Mouse (Mus musculus): ENCODE results near the gene Apoe. TPM values are rescaled to one million over a fixed set of nuclear protein-coding genes. Genes with fewer than 3 reads are reported as not detected.

Apoe gene
- polyA plus RNA-seq, 1 experiment: 12.1 TPM

GRCm38 (mm10) chr7:19664955-19665841, 33.8 kb downstream of the Apoe start, which contains the start of gene Clptm1:
Clptm1 (minus strand) TSS chr7:19665033.
- Histone ChIP-seq H3K27me3 (ENCODE audit: control insufficient read depth) (no peaks in the 10 kb centered on the region), H3K36me3 (ENCODE audit: control insufficient read depth) (peaks cover 33% of the 10 kb centered on the region), H3K9me3 (ENCODE audit: control insufficient read depth, low read length) (no peaks in the 10 kb centered on the region), H3K4me1 (ENCODE audit: control insufficient read depth) (peaks cover 52% of the 10 kb centered on the region), H3K4me3 (replicated peaks) (peak within 1 kb of the TSS; percentile 93)
- TF ChIP-seq TAL1 (IDR thresholded peaks at IDR 0.05; ENCODE audit: low read length): no peak
- TF ChIP-seq GATA1 (IDR thresholded peaks at IDR 0.05; ENCODE audit: low read length): no peak

- H3K36me3 ChIP-seq (ENCODE audit: control insufficient read depth): peaks cover 40% of the 10 kb centered on the region
- peak overlapping the region; percentile 93 for H3K4me3 ChIP-seq (replicated peaks)
- no peak for TF ChIP-seq GATA1 (IDR thresholded peaks at IDR 0.05; ENCODE audit: low read length)
- TF ChIP-seq TAL1 (IDR thresholded peaks at IDR 0.05; ENCODE audit: low read length): no peak
- no peaks in the 10 kb centered on the region for H3K27me3 ChIP-seq (ENCODE audit: control insufficient read depth)
- H3K4me1 ChIP-seq (ENCODE audit: control insufficient read depth): peaks cover 49% of the 10 kb centered on the region
- H3K9me3 ChIP-seq (ENCODE audit: control insufficient read depth, low read length): no peaks in the 10 kb centered on the region
Observed at GRCm38 (mm10) chr7:19664455-19664954, 34.5 kb downstream of the Apoe start.

- TF ChIP-seq GATA1 (IDR thresholded peaks at IDR 0.05; ENCODE audit: low read length) (no peak), TAL1 (IDR thresholded peaks at IDR 0.05; ENCODE audit: low read length) (no peak)
- Histone ChIP-seq H3K27me3 (ENCODE audit: control insufficient read depth) (no peaks in the 10 kb centered on the region), H3K36me3 (ENCODE audit: control insufficient read depth) (peaks cover 44% of the 10 kb centered on the region), H3K4me3 (replicated peaks) (peak overlapping the region; percentile 93), H3K9me3 (ENCODE audit: control insufficient read depth, low read length) (no peaks in the 10 kb centered on the region), H3K4me1 (ENCODE audit: control insufficient read depth) (peaks cover 46% of the 10 kb centered on the region)
Observed at GRCm38 (mm10) chr7:19663940-19664339, 35.0 kb downstream of the Apoe start.

GRCm38 (mm10) chr7:19652614-19653013, 46.4 kb downstream of the Apoe start:
- no peak for TF ChIP-seq GATA1 (IDR thresholded peaks at IDR 0.05; ENCODE audit: low read length)
- no peak for TF ChIP-seq TAL1 (IDR thresholded peaks at IDR 0.05; ENCODE audit: low read length)
- Histone ChIP-seq H3K9me3 (ENCODE audit: control insufficient read depth, low read length) (no peaks in the 10 kb centered on the region), H3K4me1 (ENCODE audit: control insufficient read depth) (peaks cover 30% of the 10 kb centered on the region), H3K36me3 (ENCODE audit: control insufficient read depth) (peaks cover 93% of the 10 kb centered on the region), H3K27me3 (ENCODE audit: control insufficient read depth) (no peaks in the 10 kb centered on the region), H3K4me3 (replicated peaks) (no peak overlapping the region)

GRCm38 (mm10) chr7:19651063-19651786, 47.8 kb downstream of the Apoe start:
- Histone ChIP-seq H3K4me1 (ENCODE audit: control insufficient read depth) (peaks cover 27% of the 10 kb centered on the region), H3K9me3 (ENCODE audit: control insufficient read depth, low read length) (no peaks in the 10 kb centered on the region), H3K36me3 (ENCODE audit: control insufficient read depth) (peaks cover 90% of the 10 kb centered on the region), H3K4me3 (replicated peaks) (no peak overlapping the region), H3K27me3 (ENCODE audit: control insufficient read depth) (no peaks in the 10 kb centered on the region)
- no peak for TF ChIP-seq GATA1 (IDR thresholded peaks at IDR 0.05; ENCODE audit: low read length)
- no peak for TF ChIP-seq TAL1 (IDR thresholded peaks at IDR 0.05; ENCODE audit: low read length)

Other genes with a start within 250 kb of the Apoe start
- gene Mark4, start 240.4 kb downstream of the Apoe start, polyA plus RNA-seq (2012): 0.45 and 0.52 TPM in 2 replicates
- 0.01 and 0.04 TPM in 2 replicates for gene Exoc3l2, start 235.9 kb downstream of the Apoe start, polyA plus RNA-seq (2012)
- 0.46 and 0.49 TPM in 2 replicates for gene Bloc1s3, start 190.8 kb downstream of the Apoe start, polyA plus RNA-seq (2012)
- gene Trappc6a, start 190.8 kb downstream of the Apoe start, polyA plus RNA-seq (2012): 10.9 and 13.1 TPM in 2 replicates
- 0.02 TPM in 1 of 2 replicates, not detected in the other for gene Nkpd1, start 181.3 kb downstream of the Apoe start, polyA plus RNA-seq (2012)
- 26.4 and 32.4 TPM in 2 replicates for gene Ppp1r37, start 136.1 kb downstream of the Apoe start, polyA plus RNA-seq (2012)
- 0.14 and 0.16 TPM in 2 replicates for gene Zfp296, start 121.9 kb downstream of the Apoe start, polyA plus RNA-seq (2012)
- gene Gemin7, start 121.6 kb downstream of the Apoe start, polyA plus RNA-seq (2012): 12.9 and 13.5 TPM in 2 replicates
- gene Clasrp, start 94.7 kb downstream of the Apoe start, polyA plus RNA-seq (2012): 10.2 and 11.9 TPM in 2 replicates
- gene Relb, start 69.8 kb downstream of the Apoe start, polyA plus RNA-seq (2012): 0.32 and 0.48 TPM in 2 replicates
- 15.2 and 16.7 TPM in 2 replicates for gene Clptm1, start 34.2 kb downstream of the Apoe start, polyA plus RNA-seq (2012)
- gene Apoc2, start 21.2 kb downstream of the Apoe start, polyA plus RNA-seq (2012): 0.32 and 0.99 TPM in 2 replicates
- not detected in 2 replicates for gene Gm44805, start 17.8 kb downstream of the Apoe start, polyA plus RNA-seq (2012)
- 0.10 and 0.20 TPM in 2 replicates for gene Apoc4, start 17.7 kb downstream of the Apoe start, polyA plus RNA-seq (2012)
- gene Apoc1, start 6.5 kb downstream of the Apoe start, polyA plus RNA-seq (2012): 0.94 and 1.3 TPM in 2 replicates
- gene Tomm40, start 16.2 kb upstream of the Apoe start, polyA plus RNA-seq (2012): 12.7 and 13.1 TPM in 2 replicates
- 0.13 and 0.15 TPM in 2 replicates for gene Nectin2, start 51.3 kb upstream of the Apoe start, polyA plus RNA-seq (2012)
- gene Bcam, start 71.8 kb upstream of the Apoe start, polyA plus RNA-seq (2012): 0.02 TPM in 1 of 2 replicates, not detected in the other
- not detected in 2 replicates for gene Cblc, start 97.6 kb upstream of the Apoe start, polyA plus RNA-seq (2012)
- 0.15 and 0.18 TPM in 2 replicates for gene Bcl3, start 123.6 kb upstream of the Apoe start, polyA plus RNA-seq (2012)
- gene Gm19345, start 152.8 kb upstream of the Apoe start, polyA plus RNA-seq (2012): not detected in 2 replicates
- gene Ceacam16, start 162.1 kb upstream of the Apoe start, polyA plus RNA-seq (2012): not detected in 2 replicates
- gene Ceacam19, start 188.8 kb upstream of the Apoe start, polyA plus RNA-seq (2012): not detected in 2 replicates
- gene Pvr, start 222.0 kb upstream of the Apoe start, polyA plus RNA-seq (2012): 0.02 and 0.04 TPM in 2 replicates

All from erythroblast, embryonic 14.5 days (primary cell).